Mouse (Mus musculus): ENCODE results near the gene Snx30.
"Not testable (repeated sequence)": the region's sequence is repeated elsewhere in the genome, so short reads cannot be mapped to it uniquely, and the experiment has no call there.

Gene Snx30

DNA sequence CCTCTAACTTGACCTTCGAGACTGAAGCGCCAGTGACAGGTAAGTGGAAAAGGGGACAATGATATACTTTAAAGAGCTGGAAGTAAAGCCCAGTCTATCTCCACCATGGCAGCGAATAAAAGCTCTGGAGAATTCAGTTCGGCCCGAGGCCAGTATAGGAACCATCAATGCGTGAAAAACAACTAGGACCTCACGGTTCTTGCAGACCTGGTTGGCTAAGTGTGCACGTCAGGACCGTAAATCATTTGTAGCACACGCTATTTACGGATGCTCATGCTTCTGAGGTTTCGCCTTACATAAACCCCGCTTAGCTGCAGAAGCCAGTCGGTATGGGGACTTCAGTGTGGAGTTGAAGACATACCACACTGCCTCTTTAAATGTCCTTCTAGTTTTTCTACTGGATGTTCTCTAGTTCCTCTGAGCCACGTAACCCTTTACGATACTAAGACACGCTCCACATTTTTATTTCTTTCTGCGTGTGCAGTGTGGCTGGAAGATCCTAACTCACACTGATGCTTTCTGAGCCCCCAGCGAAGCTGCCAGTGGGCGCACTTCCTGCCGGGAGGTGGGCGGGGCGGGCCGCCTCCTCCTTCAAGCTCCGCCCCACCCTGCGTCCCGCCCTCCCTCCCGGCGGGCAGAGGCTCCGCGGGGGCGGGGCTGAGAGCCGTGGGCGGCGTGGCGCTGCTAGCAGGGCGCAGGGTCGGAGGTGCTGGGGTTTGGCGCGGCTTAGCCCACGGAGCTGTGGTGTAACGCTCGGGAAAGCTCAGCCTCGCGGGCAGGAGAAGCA lies at the start of gene Snx30:
Gene Snx30, plus strand, starts transcription at position 660 of the 787 bp plus-strand sequence.
- DNase-seq (ENCODE audit: low spot score) = peak; percentile 87

DNA sequence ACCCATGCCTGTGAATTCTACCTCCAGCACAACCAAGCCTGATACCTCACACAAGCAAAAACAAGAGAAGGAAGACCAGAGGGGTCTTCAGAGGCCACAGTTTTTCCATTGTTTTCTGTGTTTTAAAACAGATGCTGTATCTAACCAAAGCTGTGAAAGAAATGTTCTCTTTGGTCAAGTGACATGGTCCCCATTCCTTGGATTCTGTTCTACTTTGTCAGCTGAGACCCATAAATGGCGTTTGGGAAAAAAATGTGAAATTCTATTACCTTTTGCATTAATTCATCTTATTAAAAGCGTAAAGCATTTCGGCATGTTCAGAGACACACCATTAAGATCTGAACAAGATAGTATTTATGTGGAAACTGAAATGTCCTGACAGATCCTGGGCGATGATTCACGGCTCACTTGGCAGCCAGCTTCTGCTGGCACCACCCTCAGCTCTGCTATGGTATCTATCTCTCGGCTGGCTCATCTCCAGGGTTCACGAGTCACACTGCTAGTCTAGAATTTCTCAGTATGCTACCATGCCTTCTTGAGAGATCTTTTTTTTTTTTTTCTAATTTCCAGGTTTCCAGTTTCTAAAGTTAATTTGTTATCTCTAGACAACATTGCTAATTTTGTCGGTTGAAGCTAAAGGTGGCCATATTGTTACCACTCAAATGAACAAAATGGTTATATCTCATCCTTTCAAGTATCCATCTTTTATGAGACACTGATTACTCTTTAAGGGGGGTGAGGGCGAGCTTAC lies 49.1 kb upstream of the Snx30 start:
- DNase-seq (ENCODE audit: low spot score) = peak; percentile 75

DNA sequence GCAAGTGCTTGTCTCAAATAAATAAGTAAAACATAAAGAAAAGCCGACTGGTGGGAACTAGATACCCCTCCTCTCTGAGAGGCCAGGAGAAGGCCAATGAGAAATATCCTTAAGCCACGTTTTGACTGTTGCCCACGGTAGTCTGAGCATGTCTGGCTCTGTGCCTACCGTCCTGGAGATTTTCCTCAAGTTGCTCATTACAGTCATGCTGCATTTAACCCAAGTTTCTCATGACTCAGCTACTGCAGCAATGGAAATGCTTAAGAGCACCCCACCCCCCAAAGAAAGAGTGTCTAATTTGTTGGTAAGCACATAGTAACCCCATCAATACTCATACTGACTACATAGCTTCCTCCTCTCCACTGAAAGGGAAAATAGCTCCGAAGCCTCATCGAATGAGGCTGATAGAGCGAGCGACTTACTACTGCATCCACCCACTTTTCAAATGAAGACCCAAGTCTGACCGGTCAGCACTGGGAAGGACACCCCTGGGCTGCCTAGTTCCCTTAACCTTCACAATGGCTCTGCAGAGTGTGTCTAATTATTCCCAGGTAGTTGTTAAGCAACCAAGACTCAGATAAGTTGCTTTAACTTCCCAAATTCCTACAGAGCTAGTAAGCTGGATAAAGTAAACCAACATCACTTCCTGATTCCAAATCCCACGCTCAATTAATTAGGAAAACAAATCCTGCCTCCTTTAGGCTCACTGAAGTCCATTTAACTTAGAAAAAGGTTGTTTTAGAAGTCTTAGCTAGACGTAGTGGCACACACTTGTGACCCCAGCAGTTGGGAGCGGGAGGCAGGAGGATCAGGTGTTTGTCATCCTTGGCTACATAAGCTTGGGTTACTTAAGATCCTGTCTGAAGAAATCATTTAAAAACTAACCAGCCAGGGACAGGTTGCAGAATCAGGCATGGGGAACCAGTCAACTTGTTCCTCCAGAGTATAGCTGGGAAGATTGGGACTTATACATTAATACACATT lies 47.9 kb upstream of the Snx30 start:
- no peak for DNase-seq (ENCODE audit: low spot score)

DNA sequence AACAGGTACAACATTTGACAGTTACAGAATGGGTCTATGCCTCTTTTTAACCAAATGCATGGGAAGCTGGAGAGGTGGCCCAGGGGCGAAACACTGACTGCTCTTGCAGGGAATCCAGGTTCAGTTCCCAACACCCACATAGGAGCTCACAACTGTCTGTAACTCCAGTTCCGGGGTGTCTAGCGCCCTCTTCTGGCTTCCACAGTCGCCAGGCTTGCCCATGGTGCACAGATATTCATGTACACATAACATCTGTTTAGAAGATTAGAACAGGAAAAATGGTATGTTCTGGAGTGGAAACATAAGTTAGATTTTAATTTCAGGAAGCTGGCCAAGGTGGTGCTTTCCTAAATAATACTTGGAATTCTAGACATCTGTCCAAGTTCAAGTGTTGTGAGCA lies 45.6 kb upstream of the Snx30 start:
- no peak for DNase-seq (ENCODE audit: low spot score)

DNA sequence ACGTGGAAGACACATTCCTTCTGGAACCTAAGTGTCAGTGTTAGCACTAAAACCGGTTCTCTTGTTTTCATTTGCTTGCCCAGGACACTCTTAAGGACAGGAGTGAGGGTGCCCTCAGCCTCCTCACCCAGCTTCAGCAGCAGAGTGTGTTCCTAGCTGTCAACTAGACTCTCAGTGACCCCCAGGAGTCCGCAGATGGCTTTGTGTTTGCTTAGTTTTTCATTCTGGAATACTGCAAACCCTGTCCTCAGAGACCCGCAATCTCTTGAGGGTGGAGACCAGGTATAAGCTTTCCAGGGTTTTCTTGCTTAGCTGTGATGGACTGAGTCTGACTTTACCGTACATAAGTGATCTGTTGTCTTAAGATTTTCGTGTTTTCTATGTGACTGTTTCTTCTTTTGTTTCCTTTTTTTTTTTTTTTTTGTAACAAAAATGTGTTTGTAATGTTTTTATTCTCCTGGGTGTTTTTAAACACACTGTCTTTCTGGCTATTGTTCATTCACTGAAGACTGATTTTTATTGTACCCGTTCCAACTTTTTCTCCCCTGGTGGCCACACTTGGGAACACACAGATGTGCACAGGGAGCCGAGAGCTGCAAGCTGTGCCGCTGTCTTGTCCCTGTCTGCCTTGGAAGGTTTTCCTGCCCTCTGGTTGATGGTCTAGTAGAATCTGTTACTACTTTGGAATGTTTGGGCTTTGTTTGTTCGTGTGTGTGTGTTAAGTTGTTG lies 44.8 kb upstream of the Snx30 start:
- DNase-seq (ENCODE audit: low spot score) = no peak

- no peak for DNase-seq (ENCODE audit: low spot score)
These were observed 44.3 kb upstream of the Snx30 start for GRCm38 (mm10) chr4:59761365-59761729.

GRCm38 (mm10) chr4:59764950-59765349 lies 40.7 kb upstream of the Snx30 start:
- no peak for DNase-seq (ENCODE audit: low spot score)

DNA sequence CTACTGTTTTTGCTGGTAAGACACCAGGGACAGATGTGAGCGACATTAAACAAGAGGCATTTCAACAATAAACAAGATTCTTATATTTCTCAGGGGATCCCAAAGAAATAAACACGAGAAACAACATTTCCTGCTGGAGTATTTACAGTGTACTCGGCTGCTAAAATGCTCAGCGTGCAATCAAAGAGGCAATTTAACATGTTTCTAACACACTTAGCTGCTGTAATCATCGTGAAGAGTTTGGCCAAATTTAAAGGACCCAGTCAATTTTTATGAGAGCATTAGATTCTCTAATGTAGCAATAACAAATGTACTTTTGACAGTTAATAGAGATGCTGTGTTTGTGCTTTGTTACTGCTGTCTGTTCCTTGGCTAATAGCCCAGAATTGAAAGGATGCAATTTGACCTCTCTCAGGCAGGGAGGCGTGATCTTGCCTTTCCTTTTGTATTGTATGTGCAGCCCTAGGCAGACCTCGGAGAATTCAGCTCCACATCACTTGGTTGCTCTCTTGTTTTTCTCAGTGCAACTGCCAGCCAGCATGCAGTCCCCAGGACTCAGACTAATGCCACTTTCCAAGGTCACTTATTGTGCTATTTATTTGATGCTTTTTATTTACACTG lies 40.1 kb upstream of the Snx30 start:
- DNase-seq (ENCODE audit: low spot score) = peak; percentile 63

DNA sequence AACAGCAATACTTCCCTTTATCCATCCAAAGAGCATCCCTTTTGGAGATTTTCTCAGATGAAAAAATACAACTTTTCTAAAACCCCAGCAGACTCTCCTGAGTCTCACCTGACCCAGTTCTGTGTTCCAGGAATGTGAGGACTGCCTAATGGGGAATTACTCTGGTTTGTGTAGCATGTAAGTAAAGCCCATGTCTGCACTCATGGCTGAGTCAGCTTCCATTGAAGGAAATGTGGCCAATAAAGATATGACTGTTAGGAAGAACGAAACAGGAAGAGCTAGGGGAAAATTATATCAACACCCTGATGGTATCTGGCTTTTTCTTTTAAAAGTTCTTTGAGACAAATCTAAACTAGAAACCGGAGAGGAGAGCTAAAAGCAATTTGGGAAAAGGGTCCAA lies 37.9 kb upstream of the Snx30 start:
- DNase-seq (ENCODE audit: low spot score) = no peak

DNA sequence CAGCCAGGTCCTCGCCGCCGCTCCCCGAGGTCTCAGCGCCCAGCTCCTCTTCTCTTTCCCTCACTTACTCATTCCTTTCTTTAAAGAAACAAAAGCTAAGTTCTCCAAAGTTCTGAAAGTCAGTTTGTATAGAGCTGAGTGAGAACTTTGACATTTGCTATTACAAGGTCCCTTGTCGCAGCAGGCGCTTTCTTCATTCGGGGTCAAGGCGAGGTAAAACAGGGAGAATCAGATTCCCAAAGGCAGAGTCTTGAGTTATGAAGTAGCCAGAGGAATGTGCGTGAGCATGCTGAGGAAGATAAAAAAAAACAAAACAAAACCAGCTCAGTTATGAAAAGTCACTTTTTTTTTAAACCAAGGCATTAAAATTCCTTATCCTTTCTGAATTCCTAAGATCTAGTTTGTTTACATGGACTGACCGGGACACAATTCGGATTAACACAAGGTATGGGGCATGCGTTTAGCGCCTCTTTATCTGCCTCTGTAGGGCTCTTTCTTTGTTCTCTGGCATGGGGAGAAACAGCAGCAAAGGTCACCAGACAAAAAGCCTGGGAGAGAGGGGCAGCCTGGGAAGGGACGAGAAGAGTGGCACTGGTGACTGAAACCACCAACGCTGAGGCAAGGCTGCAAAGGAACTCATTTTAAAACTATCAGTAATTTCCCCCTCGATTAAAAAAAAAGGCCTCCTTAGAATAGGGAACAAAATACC lies 33.3 kb upstream of the Snx30 start:
- DNase-seq (ENCODE audit: low spot score) = no peak

DNA sequence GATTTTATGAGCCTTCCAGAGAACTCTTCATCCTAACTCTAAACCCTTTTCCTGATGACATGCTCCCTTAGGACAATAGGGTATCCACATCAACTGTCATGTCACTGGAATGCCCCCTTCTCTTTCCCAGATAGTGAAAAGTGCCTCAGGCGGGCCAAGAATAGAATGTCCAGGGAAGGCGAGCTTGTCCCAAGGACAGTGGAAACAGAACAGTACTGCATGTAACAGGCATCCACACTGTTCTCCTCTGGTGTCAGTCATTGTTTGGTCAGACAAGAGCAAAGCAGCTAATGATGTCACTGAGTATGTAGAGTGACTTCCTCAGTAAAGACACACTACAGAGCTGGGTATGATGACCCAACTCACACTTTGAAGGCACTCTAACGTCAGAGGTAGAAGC lies 27.8 kb upstream of the Snx30 start:
- no peak for DNase-seq (ENCODE audit: low spot score)

GRCm38 (mm10) chr4:59780568-59780967 lies 25.1 kb upstream of the Snx30 start:
- DNase-seq (ENCODE audit: low spot score) = peak; percentile 44

DNA sequence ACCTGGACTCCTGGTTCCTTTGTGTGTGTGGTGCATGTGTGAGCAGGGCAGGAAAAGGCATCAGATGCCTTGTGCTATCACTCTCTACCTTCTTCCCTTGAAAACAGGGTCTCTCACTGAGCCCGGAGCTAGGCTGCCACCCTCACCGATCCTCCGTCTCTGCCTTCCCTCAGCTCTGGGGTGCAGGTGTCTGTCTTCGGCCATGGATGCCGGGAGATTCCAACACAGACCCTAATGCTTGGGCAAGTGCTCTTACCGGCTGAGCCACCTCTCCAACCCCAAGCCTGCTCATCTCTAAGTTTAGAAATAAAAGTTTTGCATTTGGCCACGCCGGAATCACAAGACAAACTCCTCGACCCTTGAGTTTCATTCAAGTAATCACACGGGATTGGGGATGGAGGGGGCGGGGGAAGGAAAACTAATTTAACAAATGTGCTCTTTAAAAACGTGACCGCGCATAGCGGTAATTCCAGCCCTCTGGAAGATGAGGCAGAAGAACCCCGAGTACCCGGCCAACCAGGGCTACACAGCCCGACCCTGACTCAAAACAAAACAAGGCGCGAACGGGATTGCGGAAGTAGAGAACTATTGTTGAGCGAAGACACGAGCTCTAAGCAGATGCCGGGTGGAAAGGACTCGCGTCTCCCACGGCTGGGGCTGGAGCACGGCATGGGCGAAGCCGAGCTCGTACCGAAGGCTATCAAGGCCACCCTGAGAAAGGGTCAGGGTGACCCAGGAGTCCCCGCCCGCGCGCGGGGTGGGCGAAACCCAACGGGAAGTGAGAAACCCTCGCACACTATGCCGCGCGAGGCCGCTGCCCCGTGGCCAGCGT lies 22.6 kb upstream of the Snx30 start:
- DNase-seq (ENCODE audit: low spot score) = no peak

GRCm38 (mm10) chr4:59783685-59784279 lies 21.9 kb upstream of the Snx30 start:
- DNase-seq (ENCODE audit: low spot score) = peak; percentile 95

DNA sequence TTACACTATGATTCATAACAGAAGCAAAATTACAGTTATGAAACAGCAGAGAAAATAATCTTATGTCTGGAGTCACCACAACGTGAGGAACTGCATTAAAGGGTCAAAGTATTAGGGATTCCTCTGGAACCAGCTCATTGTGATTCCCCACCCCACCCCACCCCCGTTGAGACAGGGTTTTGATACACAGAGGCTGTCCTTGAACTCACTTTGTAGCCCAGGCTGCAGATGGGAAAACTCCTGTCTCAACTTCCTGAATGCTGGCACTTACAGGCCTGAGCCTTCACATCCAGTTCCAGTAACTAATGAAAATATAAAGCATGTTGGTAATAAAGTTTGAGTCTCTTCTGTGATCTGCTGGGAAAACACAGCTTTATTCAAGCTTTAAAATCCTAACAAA lies 20.2 kb upstream of the Snx30 start:
- DNase-seq (ENCODE audit: low spot score) = no peak

- peak; percentile 56 for DNase-seq (ENCODE audit: low spot score)
These were observed 19.0 kb upstream of the Snx30 start for GRCm38 (mm10) chr4:59786661-59787060.

GRCm38 (mm10) chr4:59787126-59787525 lies 18.5 kb upstream of the Snx30 start:
- no peak for DNase-seq (ENCODE audit: low spot score)

DNA sequence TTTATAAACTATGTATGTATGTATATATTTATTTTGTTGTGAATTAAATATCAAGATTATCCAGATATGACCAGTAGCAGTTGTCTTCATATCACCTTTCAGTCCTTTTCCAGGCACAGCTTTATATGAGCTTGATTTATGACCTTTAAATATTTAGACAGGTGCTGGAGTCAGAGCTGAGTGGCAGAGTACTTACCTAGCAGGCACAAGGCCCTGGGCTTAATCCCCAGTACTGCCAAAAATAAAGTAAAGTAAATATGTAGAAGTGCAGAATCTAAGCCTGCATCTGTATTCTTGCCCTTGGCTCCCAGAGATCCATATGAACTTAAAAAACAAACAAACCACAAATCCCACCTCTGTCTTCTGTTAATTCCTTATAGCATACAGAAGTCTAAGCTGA lies 16.6 kb upstream of the Snx30 start:
- no peak for DNase-seq (ENCODE audit: low spot score)

GRCm38 (mm10) chr4:59793626-59794025 lies 12.0 kb upstream of the Snx30 start:
- not testable (repeated sequence) for DNase-seq (ENCODE audit: low spot score)
